Mouse (Mus musculus): ENCODE measurements around the gene Glt8d1.

Glt8d1 gene

GRCm38 (mm10) chr14:31022579-31022978 lies 21.4 kb downstream of the Glt8d1 start:
- ChIA-PET CTCF (no interaction called here), POLR2A (interaction anchor here in 2 of 4 experiments (0.6 to 1.8 kb wide), 8 partner anchors 8 to 148 kb away, joined by 3 to 6 read pairs (median 4); no protein-coding TSS in a partner anchor)

- POLR2A ChIA-PET: interaction anchor here in 2 of 4 experiments (0.7 to 5.1 kb wide), 11 partner anchors 8 to 74 kb away, joined by 3 to 34 read pairs (median 5); partner anchors contain the start of genes Gnl3 (in 2 of the 2), Pbrm1 (in 2 of the 2), Spcs1 (in 2 of the 2) and Glt8d1 (in 1 of the 2)
- CTCF ChIA-PET: interaction anchor here in 1 of 4 experiments (0.8 kb wide), 1 partner anchor 15 kb away, joined by 3 read pairs; no protein-coding TSS in a partner anchor
These were observed 24.6 kb downstream of the Glt8d1 start for GRCm38 (mm10) chr14:31025785-31026184.

- ChIA-PET CTCF (no interaction called here), POLR2A (interaction anchor here in 1 of 4 experiments (1.0 to 1.2 kb wide), 2 partner anchors 9 to 31 kb away, joined by 3 to 5 read pairs; no protein-coding TSS in a partner anchor)
These were observed 44.1 kb downstream of the Glt8d1 start for GRCm38 (mm10) chr14:31045296-31045695.

GRCm38 (mm10) chr14:31045817-31046216 lies 44.6 kb downstream of the Glt8d1 start:
- ChIA-PET POLR2A (interaction anchor here in 1 of 4 experiments (1.0 kb wide), 1 partner anchor 8 kb away, joined by 3 read pairs; no protein-coding TSS in a partner anchor), CTCF (no interaction called here)

All from embryonic stem cell, embryonic (primary cell).